Comparison of ENCODE assay signal across 25 mouse cellular contexts in the genomic region with DNA sequence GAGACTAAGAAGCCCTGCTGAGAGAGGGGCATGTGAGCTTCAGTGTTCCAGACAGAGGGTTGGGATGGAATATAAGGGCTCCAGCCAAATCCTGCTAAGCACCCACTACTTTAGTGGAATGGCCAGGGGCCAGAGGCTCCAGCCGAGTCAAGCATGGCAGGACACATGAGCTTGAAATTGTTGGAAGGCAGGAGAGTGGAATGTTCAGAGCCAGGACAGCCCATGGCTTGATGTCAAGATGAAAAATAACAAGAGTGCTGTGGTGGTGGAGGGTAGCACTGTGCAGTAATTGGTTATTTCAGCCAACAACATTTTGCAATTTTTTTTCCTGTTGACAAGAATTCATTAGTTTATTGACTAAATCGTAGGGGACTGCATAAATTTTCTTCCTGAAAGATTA.
DNase-seq lines count a peak whose midpoint lies in the region; ATAC-seq and TF ChIP-seq lines count a peak whose summit lies in the region.
"Had no signal": no experiment of that assay in that cellular context is flagged by ENCODE, and none has a peak within 500 bp of the region (broad histone marks: within the 10 kb centered on the region; RNA-seq: fewer than 3 reads in every experiment).

No protein-coding gene starts in this region.

- H3K27me3 ChIP-seq in forebrain, postnatal 0 days (ENCODE audit: insufficient read depth, low read length) = no peaks in the 10 kb centered on the region
- no peaks in the 10 kb centered on the region for H3K27me3 ChIP-seq in forebrain, embryonic 13.5 days
- H3K27me3 ChIP-seq in neural tube, embryonic 15.5 days (replicated peaks) = no peaks in the 10 kb centered on the region
- H3K27me3 ChIP-seq: heart, embryonic 13.5 days had no signal

- no peaks in the 10 kb centered on the region for H3K36me3 ChIP-seq in forebrain, postnatal 0 days (ENCODE audit: insufficient read depth)
- no peaks in the 10 kb centered on the region for H3K36me3 ChIP-seq in forebrain, embryonic 13.5 days (ENCODE audit: poor library complexity, severe bottlenecking)
- no peaks in the 10 kb centered on the region for H3K36me3 ChIP-seq in neural tube, embryonic 15.5 days
- H3K36me3 ChIP-seq: heart, embryonic 13.5 days; limb, embryonic 10.5 days; midbrain, embryonic 10.5 days had no signal

- H3K9me3 ChIP-seq in forebrain, postnatal 0 days (ENCODE audit: low read length) = no peaks in the 10 kb centered on the region
- H3K9me3 ChIP-seq in forebrain, embryonic 13.5 days (replicated peaks) = no peaks in the 10 kb centered on the region
- no peaks in the 10 kb centered on the region for H3K9me3 ChIP-seq in neural tube, embryonic 15.5 days (replicated peaks)
- H3K9me3 ChIP-seq: heart, embryonic 13.5 days; limb, embryonic 10.5 days; midbrain, embryonic 10.5 days had no signal

- no peak overlapping the region for H3K9ac ChIP-seq in forebrain, postnatal 0 days
- H3K9ac ChIP-seq in forebrain, embryonic 13.5 days = no peak overlapping the region
- no peak overlapping the region for H3K9ac ChIP-seq in neural tube, embryonic 15.5 days (replicated peaks)
- H3K9ac ChIP-seq: heart, embryonic 13.5 days; liver, postnatal 0 days had no signal

- H3K4me1 ChIP-seq in forebrain, postnatal 0 days (ENCODE audit: insufficient read depth) = no peaks in the 10 kb centered on the region
- no peaks in the 10 kb centered on the region for H3K4me1 ChIP-seq in forebrain, embryonic 13.5 days
- H3K4me1 ChIP-seq in neural tube, embryonic 15.5 days = no peaks in the 10 kb centered on the region
- H3K4me1 ChIP-seq: heart, embryonic 13.5 days; limb, embryonic 10.5 days; midbrain, embryonic 10.5 days had no signal

- DNase-seq in forebrain, postnatal 0 days = peak; percentile 7
- peak; percentile 1 for DNase-seq in kidney, postnatal 14 days
- no peak for DNase-seq in kidney, postnatal 25 days
- no peak for DNase-seq in neural tube, embryonic 10.5 days (ENCODE audit: extremely low spot score, low spot score)
- DNase-seq: adrenal gland, adult 8-10 months; cerebellum, adult 18-20 months; gastrocnemius, postnatal 25 days; heart, adult 18-20 months; heart, postnatal 14 days; kidney, adult 18-20 months; liver; liver, postnatal 0 days; lung, postnatal 10 days; thymus, adult 18-20 months; thymus, postnatal 4 days had no signal

- no peak overlapping the region for H3K4me2 ChIP-seq in forebrain, postnatal 0 days (ENCODE audit: low read depth)
- H3K4me2 ChIP-seq in forebrain, embryonic 13.5 days = no peak overlapping the region
- no peak overlapping the region for H3K4me2 ChIP-seq in neural tube, embryonic 15.5 days
- H3K4me2 ChIP-seq: heart, embryonic 13.5 days had no signal

- TF ChIP-seq CTCF in forebrain, postnatal 0 days (IDR thresholded peaks at IDR 0.05; ENCODE audit: low read depth) = no peak

- 52% methylated on average over 2 of the region's 2 CpGs for WGBS in forebrain, postnatal 0 days
- 84% methylated on average over 2 of the region's 2 CpGs for WGBS in forebrain, embryonic 13.5 days
- WGBS in neural tube, embryonic 15.5 days = 76% methylated on average over 2 of the region's 2 CpGs

- H3K4me3 ChIP-seq in forebrain, postnatal 0 days (ENCODE audit: low read depth, low read length) = no peak overlapping the region
- no peak overlapping the region for H3K4me3 ChIP-seq in forebrain, embryonic 13.5 days
- H3K4me3 ChIP-seq in neural tube, embryonic 15.5 days (replicated peaks) = no peak overlapping the region
- H3K4me3 ChIP-seq: erythroblast, embryonic 14.5 days; heart, embryonic 13.5 days; limb, embryonic 10.5 days; midbrain, embryonic 10.5 days had no signal

- peak; percentile 69 for ATAC-seq in forebrain, postnatal 0 days
- ATAC-seq in forebrain, embryonic 13.5 days = no peak
- ATAC-seq in neural tube, embryonic 15.5 days (ENCODE audit: low FRiP score) = 0 out of 2 replicates have a peak, but pooled peaks have one; percentile 45
- no peak for ATAC-seq in erythroblast, adult 5-6 weeks (replicated peaks; ENCODE audit: low FRiP score, poor library complexity, severe bottlenecking)
- ATAC-seq: activated CD4-positive, CD25-positive, alpha-beta regulatory T cell, adult 4 months; inflammation-experienced regulatory T-cells, adult 6 months; liver, postnatal 0 days had no signal

- H3K27ac ChIP-seq in forebrain, postnatal 0 days (ENCODE audit: low read depth, low read length) = no peak overlapping the region
- no peak overlapping the region for H3K27ac ChIP-seq in forebrain, embryonic 13.5 days
- no peak overlapping the region for H3K27ac ChIP-seq in neural tube, embryonic 15.5 days (replicated peaks)
- H3K27ac ChIP-seq: heart, embryonic 13.5 days; kidney, postnatal 0 days; limb, embryonic 10.5 days; midbrain, embryonic 10.5 days had no signal

Comparison
In these comparisons a context has a peak if more than half of its experiments do, and no peak if none do; other contexts are left out.
1. ATAC-seq: peak in forebrain, postnatal 0 days (single experiment) and neural tube, embryonic 15.5 days (single experiment); none in forebrain, embryonic 13.5 days (single experiment) and erythroblast, adult 5-6 weeks (single experiment).
2. DNase-seq: peak in forebrain, postnatal 0 days (single experiment) and kidney, postnatal 14 days (single experiment); none in kidney, postnatal 25 days (0 of 2) and neural tube, embryonic 10.5 days (single experiment).